9 mouse cellular contexts compared by ENCODE assay signal in genomic region chr3:89091811-89092508, GRCm38 (mm10). TPM values are rescaled to one million over a fixed set of nuclear protein-coding genes. Genes with fewer than 3 reads are reported as not detected.
A peak's percentile ranks its signal among the peaks of the same experiment; 100 is the strongest.
DNase-seq lines count a peak whose midpoint lies in the region; ATAC-seq and TF ChIP-seq lines count a peak whose summit lies in the region.
"Had no signal": no experiment of that assay in that cellular context is flagged by ENCODE, and none has a peak within 500 bp of the region (broad histone marks: within the 10 kb centered on the region; RNA-seq: fewer than 3 reads in every experiment).

No protein-coding gene starts in this region.

- H3K27ac ChIP-seq in gastrocnemius, adult 2 months, result peak overlapping the region; percentile 92; the same call in 1 of the 2 replicates
- no peak overlapping the region for H3K27ac ChIP-seq in forebrain, embryonic 11.5 days (ENCODE audit: low read depth, low read length)
- no peak overlapping the region for H3K27ac ChIP-seq in liver, embryonic 15.5 days (replicated peaks)

- DNase-seq in gastrocnemius, adult 2 months, result peak; percentile 24
- DNase-seq in gastrocnemius, postnatal 10 days, result no peak
- no peak for DNase-seq in forebrain, embryonic 11.5 days (ENCODE audit: low spot score)
- DNase-seq in urinary bladder, adult 2 months (ENCODE audit: low spot score), result no peak
- no peak for DNase-seq in lung, postnatal 14 days

- peaks cover 39% of the 10 kb centered on the region for H3K36me3 ChIP-seq in E14TG2a.4 (ENCODE audit: insufficient read depth, low read length)
- H3K36me3 ChIP-seq in forebrain, embryonic 11.5 days (ENCODE audit: control insufficient read depth, insufficient read depth, low read length), result peaks cover 2% of the 10 kb centered on the region; the same call in 1 of the 2 replicates
- peaks cover 32% of the 10 kb centered on the region for H3K36me3 ChIP-seq in liver, embryonic 15.5 days (replicated peaks)

- peak overlapping the region; percentile 91 for H3K4me3 ChIP-seq in gastrocnemius, adult 2 months
- H3K4me3 ChIP-seq in E14TG2a.4 (replicated peaks; ENCODE audit: low read length), result peak overlapping the region; percentile 90
- peak overlapping the region; percentile 48 for H3K4me3 ChIP-seq in forebrain, embryonic 11.5 days (ENCODE audit: low read depth, low read length)
- H3K4me3 ChIP-seq in liver, embryonic 15.5 days (replicated peaks), result peak overlapping the region; percentile 68

- intact Hi-C loops in gastrocnemius, adult 2 months (cut with DNase I), result no loop called here

- no peaks in the 10 kb centered on the region for H3K9me3 ChIP-seq in E14TG2a.4 (ENCODE audit: low read length)
- no peaks in the 10 kb centered on the region for H3K9me3 ChIP-seq in forebrain, embryonic 11.5 days (ENCODE audit: control insufficient read depth, low read length)
- no peaks in the 10 kb centered on the region for H3K9me3 ChIP-seq in liver, embryonic 15.5 days (replicated peaks)

- peaks cover 53% of the 10 kb centered on the region for H3K27me3 ChIP-seq in E14TG2a.4 (ENCODE audit: insufficient read depth, low read length)
- H3K27me3 ChIP-seq in forebrain, embryonic 11.5 days (ENCODE audit: control insufficient read depth, insufficient read depth, low read length), result peaks cover 16% of the 10 kb centered on the region
- peaks cover 47% of the 10 kb centered on the region for H3K27me3 ChIP-seq in liver, embryonic 15.5 days

- no peak for TF ChIP-seq CTCF in gastrocnemius, adult 2 months (IDR thresholded peaks at IDR 0.05)
- no peak for TF ChIP-seq CTCF in E14TG2a.4 (conservative IDR thresholded peaks at IDR 0.05; ENCODE audit: low read length)

- peaks cover 86% of the 10 kb centered on the region for H3K4me1 ChIP-seq in E14TG2a.4 (replicated peaks; ENCODE audit: low read depth, low read length)
- peaks cover 16% of the 10 kb centered on the region; the same call in 1 of the 2 replicates for H3K4me1 ChIP-seq in forebrain, embryonic 11.5 days (replicated peaks; ENCODE audit: control insufficient read depth, insufficient read depth, low read length)
- H3K4me1 ChIP-seq in liver, embryonic 15.5 days (replicated peaks), result peaks cover 66% of the 10 kb centered on the region

- H3K4me2 ChIP-seq in forebrain, embryonic 11.5 days (ENCODE audit: low read depth, low read length, severe bottlenecking), result peak overlapping the region; percentile 83
- H3K4me2 ChIP-seq in liver, embryonic 15.5 days, result peak overlapping the region; percentile 100

- ATAC-seq in forebrain, embryonic 11.5 days (replicated peaks; ENCODE audit: low FRiP score), result no peak
- no peak for ATAC-seq in liver, embryonic 15.5 days (ENCODE audit: insufficient read depth)
- ATAC-seq in erythroid progenitor cell, adult 5-6 weeks (replicated peaks; ENCODE audit: low FRiP score, poor library complexity, severe bottlenecking), result no peak

- peak overlapping the region; percentile 61; the same call in 1 of the 2 replicates for H3K9ac ChIP-seq in forebrain, embryonic 11.5 days (ENCODE audit: low read length)
- no peak overlapping the region; the same call in 1 of the 2 replicates for H3K9ac ChIP-seq in liver, embryonic 15.5 days

- WGBS in forebrain, embryonic 11.5 days, result 8% methylated on average over 20 of the region's 20 CpGs
- 15% methylated on average over 20 of the region's 20 CpGs for WGBS in liver, embryonic 15.5 days (ENCODE audit: insufficient replicate concordance)

RNA-seq across cellular contexts. Expression of gene Rusc1, which starts 1.2 kb away (rescaled TPM):
- 10 to 100 TPM; 16.8 to 20.5 TPM for total RNA-seq in gastrocnemius, adult 2 months (2021)
- total RNA-seq in gastrocnemius, postnatal 10 days (2021), result 1 to 10 TPM; 9.7 to 9.9 TPM
- polyA plus RNA-seq in forebrain, embryonic 11.5 days (2014; fragmentation: Nextera tagmentation; extraction: Ambion mirVana), result 23.9 and 24.5 TPM in 2 replicates
- polyA plus RNA-seq in liver, embryonic 15.5 days (2015; fragmentation: Nextera tagmentation; extraction: Ambion mirVana), result 3.0 and 4.0 TPM in 2 replicates
- total RNA-seq in erythroid progenitor cell, adult 5-6 weeks (2015; ENCODE audit: low replicate concordance), result 1.8 and 3.8 TPM in 2 replicates
- 3.5 TPM in 2 replicates for total RNA-seq in erythroid progenitor cell, adult 5-6 weeks (2017; ENCODE audit: low replicate concordance)
- polyA plus RNA-seq in urinary bladder, adult 2 months (2012; rRNA removed), result 45.9 and 51.5 TPM in 2 replicates

RNA-seq across cellular contexts. Expression of gene Gm43738, which starts 8.9 kb away (rescaled TPM):
- not detected for total RNA-seq in gastrocnemius, adult 2 months (2021)
- not detected for total RNA-seq in gastrocnemius, postnatal 10 days (2021)
- not detected in 2 replicates for polyA plus RNA-seq in forebrain, embryonic 11.5 days (2014; fragmentation: Nextera tagmentation; extraction: Ambion mirVana)
- polyA plus RNA-seq in liver, embryonic 15.5 days (2015; fragmentation: Nextera tagmentation; extraction: Ambion mirVana), result not detected in 2 replicates
- total RNA-seq in erythroid progenitor cell, adult 5-6 weeks (2015; ENCODE audit: low replicate concordance), result not detected in 2 replicates
- not detected in 2 replicates for total RNA-seq in erythroid progenitor cell, adult 5-6 weeks (2017; ENCODE audit: low replicate concordance)
- polyA plus RNA-seq in urinary bladder, adult 2 months (2012; rRNA removed), result not detected in 2 replicates
- total RNA-seq: CH12.LX had no signal

RNA-seq across cellular contexts. Expression of gene Fdps, which starts 9.8 kb away (rescaled TPM):
- 10 to 100 TPM; 24.8 to 28.8 TPM for total RNA-seq in gastrocnemius, adult 2 months (2021)
- total RNA-seq in gastrocnemius, postnatal 10 days (2021), result 10 to 100 TPM; 33.7 to 35.5 TPM
- polyA plus RNA-seq in forebrain, embryonic 11.5 days (2014; fragmentation: Nextera tagmentation; extraction: Ambion mirVana), result 332 and 356 TPM in 2 replicates
- 339 and 359 TPM in 2 replicates for polyA plus RNA-seq in liver, embryonic 15.5 days (2015; fragmentation: Nextera tagmentation; extraction: Ambion mirVana)
- 20.1 and 28.5 TPM in 2 replicates for total RNA-seq in erythroid progenitor cell, adult 5-6 weeks (2015; ENCODE audit: low replicate concordance)
- total RNA-seq in erythroid progenitor cell, adult 5-6 weeks (2017; ENCODE audit: low replicate concordance), result 30.0 and 31.4 TPM in 2 replicates
- polyA plus RNA-seq in urinary bladder, adult 2 months (2012; rRNA removed), result 83.1 and 101 TPM in 2 replicates

RNA-seq across cellular contexts. Expression of gene Pklr, which starts 44.0 kb away (rescaled TPM):
- total RNA-seq in gastrocnemius, adult 2 months (2021), result not detected
- total RNA-seq in gastrocnemius, postnatal 10 days (2021), result under 1 TPM in 1 of 2 experiments, not detected in 1; 0.41 TPM
- polyA plus RNA-seq in forebrain, embryonic 11.5 days (2014; fragmentation: Nextera tagmentation; extraction: Ambion mirVana), result 2.1 and 2.8 TPM in 2 replicates
- polyA plus RNA-seq in liver, embryonic 15.5 days (2015; fragmentation: Nextera tagmentation; extraction: Ambion mirVana), result 102 and 104 TPM in 2 replicates
- total RNA-seq in erythroid progenitor cell, adult 5-6 weeks (2015; ENCODE audit: low replicate concordance), result 13.8 and 16.6 TPM in 2 replicates
- total RNA-seq in erythroid progenitor cell, adult 5-6 weeks (2017; ENCODE audit: low replicate concordance), result 5.5 TPM in 2 replicates
- not detected in 2 replicates for polyA plus RNA-seq in urinary bladder, adult 2 months (2012; rRNA removed)
- total RNA-seq: CH12.LX had no signal
